Mouse (Mus musculus) liver, adult (tissue): ENCODE measurements around the gene Gm17545.

Experiments used
- GATA4 ChIP-seq: IDR thresholded peaks from 2 replicates; pipeline ENCODE4 v1.6.1; 2014; ENCODE audit warnings: mild to moderate bottlenecking, low read length; ENCODE audit not compliant: insufficient replicate concordance

Gene Gm17545

DNA sequence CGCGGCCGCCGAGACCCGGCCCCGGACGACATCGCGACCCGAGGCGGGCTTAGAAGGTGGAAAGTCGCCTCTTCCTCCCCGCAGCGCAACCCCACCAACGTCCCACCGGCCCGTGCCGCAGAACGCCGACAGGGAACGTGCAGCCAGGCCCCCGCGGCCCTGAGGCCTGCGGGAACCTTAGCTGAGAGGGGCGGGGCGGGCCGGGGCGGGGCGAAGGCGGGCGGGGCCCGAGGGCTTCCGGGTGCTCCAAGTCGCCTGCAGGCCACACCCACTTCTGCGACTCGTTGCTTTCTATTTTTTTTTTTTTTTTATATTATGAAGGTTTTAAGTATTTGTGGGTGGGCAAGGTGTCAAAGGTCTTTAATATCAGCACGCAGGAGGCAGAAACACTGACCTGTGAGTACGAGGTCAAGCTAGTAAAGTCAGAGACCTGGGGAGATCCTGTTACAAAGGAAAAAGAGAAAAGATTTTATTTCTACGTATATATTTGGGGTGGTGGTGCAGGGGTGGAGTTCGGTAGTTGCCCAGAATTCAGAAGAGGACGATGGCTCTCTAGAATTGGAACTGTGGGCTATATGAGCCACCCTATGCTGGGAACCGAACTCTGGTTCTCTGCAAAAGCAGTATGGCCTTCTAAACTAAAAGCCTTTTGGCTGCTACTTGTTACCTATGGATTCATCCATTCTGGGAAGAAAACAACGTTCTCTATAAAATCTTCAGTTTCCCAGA, 14.2 kb downstream of the Gm17545 start:
- TF ChIP-seq GATA4: no peak

DNA sequence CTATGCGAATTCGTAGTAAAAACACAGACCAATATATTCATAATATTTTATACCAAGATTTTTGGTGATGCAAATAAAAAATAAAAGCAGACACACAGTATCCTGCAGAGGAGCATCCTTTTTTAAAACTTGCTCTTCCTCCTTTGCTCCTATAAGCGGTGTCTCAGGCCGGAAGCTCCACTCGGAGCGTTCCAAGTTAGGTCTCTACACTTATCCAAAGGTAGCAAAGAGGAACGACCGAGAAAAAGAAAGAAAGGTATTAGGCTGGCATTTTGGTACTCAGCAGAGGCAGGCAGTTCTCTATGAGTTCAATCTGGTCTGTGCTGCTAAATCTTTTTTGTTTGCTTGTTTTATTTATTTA, 14.8 kb downstream of the Gm17545 start:
- no peak for TF ChIP-seq GATA4

DNA sequence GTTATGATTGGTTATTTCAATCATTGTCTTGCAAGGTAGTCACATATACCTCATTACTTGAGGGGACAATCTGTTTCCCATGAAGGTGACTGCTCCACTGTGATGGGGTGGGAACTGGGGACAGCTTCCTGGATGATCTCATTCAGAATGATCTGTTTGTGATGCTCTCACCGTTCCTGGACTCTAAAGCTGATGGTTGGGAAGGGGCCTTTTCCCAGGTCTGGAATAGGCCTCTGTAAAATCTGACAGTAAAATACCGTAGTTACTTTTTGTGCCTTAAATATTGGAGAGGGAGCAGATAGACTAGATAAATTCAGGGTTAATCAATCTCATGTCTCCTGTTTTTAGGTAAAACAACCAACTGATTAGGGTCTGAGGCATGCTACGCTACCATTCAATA, 15.6 kb downstream of the Gm17545 start, which contains the start of gene Rp9:
Gene Rp9 (minus strand): TSS at position 101 of the 400 bp plus-strand sequence.
- no peak for TF ChIP-seq GATA4

DNA sequence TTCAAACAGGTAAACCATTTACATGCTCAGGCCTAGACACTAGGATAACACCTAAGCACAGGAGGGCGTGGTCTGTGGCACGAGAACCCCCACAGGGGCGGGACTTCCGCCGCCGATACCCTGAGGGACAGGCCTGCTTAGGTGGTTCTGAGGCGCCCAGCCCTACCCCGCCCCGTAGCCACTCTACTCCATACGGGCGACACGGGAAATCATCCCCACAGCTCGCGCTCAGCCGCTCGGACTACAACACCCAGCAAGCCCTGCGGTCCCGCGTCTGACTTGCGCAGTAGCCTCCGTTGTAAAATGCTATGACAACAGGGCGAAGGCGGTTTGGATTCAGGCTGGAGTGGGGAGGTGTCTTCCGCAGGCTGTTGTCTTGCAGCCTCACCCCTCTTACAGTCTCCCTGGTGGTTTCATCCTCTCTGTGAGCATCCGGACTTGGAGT, 21.4 kb downstream of the Gm17545 start, which contains the start of gene Bbs9:
Gene Bbs9 (plus strand): TSS at position 292 of the 445 bp plus-strand sequence.
- 0 out of 2 replicates have a peak, but pooled peaks have one; percentile 17 for TF ChIP-seq GATA4

DNA sequence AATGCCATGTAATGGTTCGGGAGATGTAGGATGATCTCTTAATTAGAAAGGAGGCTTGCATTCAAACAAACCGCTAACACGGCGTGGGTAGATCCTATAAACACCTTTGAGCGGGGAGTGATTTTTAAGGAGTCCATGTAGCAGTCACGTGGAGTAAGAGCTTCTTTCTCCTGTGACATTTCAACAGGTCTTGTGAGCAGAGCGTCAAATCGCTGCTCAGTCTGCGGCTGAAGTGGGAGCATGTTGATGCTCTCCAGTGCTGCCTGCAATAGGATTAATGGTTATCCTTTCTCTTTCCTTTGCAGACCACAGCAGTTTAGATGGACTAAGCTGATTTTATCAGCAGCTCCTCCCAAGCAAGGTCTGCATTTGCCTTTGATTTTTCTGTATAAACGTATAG, 22.2 kb downstream of the Gm17545 start:
- no peak for TF ChIP-seq GATA4

DNA sequence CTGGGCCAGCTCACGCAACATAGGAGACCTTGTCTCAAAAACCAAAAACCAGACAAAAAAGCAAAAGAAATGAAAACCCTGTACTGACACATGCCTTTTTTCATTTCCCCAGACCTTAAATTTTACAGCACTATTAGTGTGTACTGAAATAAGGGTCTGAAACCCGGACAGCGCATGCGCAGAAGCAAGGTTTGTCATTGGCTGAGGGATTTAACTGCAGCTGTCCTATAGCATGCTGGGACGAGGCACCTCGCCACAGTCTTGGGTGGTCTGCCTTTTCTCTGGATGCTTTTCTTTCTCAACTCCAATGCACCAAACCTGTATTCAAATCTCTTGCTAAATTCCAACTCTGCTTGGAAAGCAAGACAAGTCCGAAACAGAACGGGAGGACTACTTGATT, 24.9 kb downstream of the Gm17545 start:
- TF ChIP-seq GATA4: no peak

DNA sequence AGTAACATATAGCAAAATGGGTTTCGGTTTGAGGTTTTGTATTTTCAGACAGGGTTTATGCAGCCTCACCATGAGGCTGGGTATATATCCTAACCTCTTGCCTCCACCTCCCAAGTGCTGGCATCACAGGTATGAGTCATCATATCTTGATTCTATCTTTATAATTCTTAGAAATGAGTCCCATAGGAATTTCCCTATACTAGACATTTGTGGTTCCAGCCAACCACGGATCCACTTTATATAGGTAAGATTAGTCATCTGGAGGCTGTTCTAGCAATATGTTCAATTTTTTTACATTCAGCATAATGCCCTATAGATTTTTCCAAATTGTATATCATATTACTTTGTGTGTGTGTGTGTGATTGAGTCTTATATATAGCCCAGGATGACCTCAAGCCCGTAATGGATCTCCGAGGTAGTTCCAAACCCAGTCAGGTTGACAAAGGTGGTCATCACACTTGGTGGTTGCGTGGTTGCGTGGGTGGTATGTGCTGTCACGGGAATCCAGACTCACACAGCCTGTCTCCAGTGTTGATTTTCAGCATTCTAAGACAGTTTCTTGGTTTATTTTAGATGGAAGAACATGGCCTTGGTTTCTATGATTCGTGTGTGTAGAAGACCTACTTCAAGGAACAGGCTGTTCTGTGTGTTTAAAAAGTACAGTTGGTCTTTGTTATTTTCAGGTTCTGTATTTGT, 29.9 kb downstream of the Gm17545 start:
- no peak for TF ChIP-seq GATA4

DNA sequence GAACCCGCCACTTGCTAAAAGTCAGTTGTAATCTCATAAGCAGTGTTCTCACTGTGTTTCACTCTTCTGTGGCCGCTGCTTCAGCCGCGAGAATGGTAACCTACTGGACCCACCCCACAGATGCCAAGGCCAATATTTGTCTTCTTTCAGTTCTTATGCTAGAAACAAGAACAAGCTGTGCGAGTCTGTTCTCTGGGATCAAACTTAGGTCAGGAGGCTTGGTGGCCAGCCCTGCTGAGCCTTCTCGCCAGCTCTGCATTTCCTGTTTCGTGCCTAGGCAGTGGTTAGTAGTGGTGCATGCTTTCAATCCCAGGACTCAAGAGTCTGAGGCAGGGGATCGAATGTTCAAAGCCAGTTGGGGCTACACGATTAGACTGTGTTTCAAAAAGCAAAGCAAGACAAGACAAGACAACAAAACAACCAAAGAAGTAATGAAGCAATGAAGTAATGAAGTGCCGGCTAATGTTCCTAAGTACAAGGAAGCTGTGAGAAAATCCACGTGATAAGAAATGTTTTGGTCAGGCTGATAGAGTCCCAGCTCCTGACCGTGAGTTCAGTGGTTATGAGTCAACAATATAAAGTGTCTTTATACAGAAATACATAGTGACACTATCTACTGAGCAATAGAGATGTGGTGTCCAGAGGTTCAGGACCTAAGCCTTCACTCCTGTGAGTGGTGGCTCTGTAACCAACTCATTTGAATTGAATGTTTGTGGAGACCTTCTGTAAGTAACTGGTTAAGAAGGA, 30.6 kb downstream of the Gm17545 start:
- no peak for TF ChIP-seq GATA4

DNA sequence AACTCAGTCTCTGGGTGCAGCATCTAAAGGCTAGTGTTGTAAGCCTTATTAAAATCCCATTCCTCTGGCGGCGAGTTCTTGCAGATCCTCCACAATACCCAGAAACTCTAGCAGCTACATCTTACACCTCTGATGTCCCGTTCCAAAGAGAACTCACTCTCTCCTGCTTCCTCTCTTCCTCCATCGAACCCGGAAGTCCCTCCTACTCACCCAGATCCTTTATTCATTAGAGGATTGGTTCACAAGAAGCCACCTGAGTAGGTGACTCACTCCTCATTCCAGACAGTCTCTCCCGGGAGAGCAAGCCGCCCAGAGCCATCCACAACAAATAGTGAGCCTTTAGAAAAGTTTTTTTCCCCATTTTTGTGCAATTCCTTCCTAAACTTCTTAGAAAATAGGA, 32.1 kb downstream of the Gm17545 start:
- no peak for TF ChIP-seq GATA4

DNA sequence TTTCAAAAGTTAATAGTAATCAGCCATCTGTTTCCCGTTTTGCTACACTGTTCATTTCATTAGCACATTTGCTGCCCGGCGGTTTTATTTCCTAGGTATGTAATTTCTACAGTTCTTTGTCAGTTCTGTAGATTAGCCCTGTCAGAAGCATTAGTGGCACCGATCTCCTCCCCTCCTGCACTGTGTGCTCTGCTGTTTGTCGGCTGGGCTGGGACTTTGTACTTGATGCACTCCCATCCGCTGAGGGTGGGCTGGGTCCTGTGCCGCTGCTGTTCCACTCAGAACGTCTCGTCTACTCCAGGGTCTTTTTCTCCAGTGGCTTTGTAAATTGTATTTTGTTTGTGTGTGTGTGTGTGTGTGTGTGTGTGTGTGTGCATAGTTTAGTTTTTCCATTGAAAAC, 34.9 kb downstream of the Gm17545 start:
- no peak for TF ChIP-seq GATA4

DNA sequence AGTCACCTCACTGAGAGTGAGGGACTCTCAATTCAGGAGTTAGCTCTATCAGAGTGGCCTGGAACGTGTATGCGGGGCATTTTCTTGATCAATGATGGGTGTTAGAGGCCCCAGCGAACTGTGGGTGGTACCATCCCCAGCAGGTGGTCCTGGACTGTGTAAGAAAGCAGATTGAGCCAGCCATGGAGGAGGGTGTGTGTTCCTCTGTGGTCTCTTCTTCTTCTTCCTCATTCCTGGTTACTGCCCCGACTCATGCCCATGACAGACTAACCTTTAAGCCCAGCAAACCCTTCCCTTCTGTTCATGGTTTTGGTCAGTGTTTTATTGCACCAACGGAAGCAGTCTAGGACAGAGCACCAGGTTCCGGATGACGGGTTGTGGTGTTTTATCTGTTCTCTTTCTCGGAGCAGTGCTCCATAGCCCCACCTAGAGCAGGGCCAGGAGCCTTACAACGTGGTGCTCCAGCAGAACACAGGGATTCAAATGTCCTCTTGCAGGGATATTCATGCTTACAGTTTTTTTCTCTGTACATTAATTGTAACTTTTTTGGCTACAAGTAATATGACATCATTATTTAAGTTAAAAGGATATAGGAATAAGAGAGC, 40.2 kb downstream of the Gm17545 start:
- no peak for TF ChIP-seq GATA4

DNA sequence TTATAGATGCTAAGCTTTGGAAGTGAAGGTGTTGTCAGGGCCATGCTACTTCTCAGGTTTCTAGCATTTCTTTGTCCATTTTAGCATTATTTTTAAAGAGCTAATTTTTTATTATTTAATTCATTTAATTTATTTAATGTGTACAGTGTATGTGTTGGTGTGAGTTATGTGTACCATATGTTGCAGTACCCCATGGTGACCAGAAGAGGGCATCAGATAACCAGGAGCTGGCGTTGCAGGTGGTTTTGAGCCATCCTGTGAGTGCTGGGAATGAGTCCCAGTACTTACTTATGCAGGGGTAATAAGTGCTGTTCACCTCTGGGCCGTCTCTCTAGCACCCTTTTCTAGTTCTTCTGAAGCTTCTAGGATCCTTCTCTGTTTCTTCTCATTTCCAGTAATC, 41.0 kb downstream of the Gm17545 start:
- TF ChIP-seq GATA4: no peak

DNA sequence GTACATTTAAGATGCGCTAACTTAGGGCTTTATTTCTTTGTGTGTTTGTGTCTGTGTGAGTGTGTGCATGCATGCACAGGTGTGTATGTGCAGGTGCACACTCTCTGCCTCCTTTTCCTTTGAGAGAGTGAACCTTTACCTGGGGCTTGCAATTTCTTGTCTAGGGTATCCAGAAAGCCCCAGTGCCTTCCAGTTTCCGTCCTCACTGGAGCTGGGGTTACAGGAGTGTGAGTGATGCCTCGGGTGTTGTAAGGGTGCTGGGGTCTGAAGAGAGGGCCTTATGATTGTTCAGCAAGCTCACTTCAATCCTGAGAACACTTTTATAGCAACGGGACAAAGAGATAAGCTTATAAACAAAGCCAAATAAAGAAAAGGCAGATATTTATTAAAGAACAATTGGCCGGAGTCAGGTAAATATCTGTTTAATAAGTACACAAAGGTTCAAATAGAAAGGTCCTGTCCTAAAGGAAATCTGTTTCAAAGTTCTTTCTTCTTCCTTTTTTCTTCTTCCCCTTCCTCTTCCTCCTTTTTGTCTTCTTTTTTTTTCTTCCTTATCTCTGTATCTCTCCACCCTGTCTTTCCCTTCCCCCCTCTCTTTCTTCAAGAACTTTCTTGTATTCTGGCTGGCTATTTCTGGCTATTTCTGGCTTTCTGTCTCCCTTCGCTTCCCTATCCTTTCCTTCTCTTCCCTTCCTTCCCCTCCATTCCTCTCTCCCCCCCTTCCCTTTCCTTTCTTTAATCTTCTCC, 43.1 kb downstream of the Gm17545 start:
- TF ChIP-seq GATA4: no peak

DNA sequence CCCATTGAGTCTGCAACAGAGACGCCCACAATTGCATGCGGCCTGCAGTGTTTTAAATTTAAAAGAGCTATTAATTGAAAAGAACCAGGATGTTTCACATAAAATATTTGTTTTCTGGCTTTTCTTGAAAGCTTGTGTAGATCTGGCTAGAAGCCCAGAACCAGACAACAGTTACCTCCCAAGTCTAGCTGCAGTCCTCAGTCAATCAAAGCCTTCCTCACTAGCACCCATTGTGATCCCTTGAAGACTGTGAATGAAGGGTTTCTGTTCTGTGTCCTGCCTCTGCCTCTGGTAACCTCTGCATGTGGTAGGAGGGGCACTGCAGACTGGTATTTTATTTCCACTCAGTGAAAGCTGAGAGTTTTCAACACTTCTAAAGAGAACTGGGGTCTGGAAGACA, 48.9 kb downstream of the Gm17545 start:
- TF ChIP-seq GATA4: no peak

DNA sequence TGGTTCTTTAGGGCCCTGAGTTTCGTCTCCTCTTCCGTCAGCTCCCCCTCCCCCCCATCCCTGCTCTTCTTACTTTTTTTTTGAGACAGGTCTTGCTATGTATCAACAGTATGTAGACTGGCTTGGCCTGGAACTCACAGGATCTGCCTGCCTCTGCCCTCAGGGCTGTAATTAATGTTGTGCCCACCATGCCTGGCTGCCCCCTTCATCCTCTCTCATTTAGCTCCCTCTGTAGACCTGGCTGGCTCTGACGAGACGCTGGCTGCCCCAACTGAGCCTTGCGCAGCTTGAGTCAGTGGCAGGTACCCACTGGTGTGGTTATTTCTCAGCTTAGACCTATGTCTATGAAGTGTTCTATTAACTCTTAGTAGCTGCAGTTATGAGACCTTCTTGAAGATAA, 49.5 kb downstream of the Gm17545 start:
- no peak for TF ChIP-seq GATA4

DNA sequence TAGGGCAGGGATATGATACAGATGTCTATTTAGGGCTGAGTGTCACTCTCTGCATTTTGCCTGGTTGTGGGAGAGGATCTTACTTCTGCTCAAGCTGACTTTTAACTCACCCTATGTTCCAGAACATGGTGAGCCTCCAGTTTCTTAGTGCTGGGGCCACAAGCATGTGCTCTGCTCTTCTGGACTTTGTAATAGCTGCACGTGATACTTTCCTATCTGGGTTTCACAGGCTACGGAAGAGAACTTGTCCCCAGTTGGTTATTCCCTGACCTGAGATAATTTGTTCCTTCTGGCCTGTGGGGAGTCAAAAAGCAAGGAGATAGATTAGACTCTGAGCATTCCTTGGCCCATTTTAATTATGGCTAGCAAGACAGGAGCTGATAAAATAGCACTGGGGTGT, 51.5 kb downstream of the Gm17545 start:
- TF ChIP-seq GATA4: no peak
